Mouse (Mus musculus) A20 (cell line): ENCODE data around the gene Txnrd3.

Experiments
- DNase-seq: peaks from one replicate; pipeline ENCODE4 v3.0.0-alpha.2; 2011; ENCODE audit warnings: low read depth, low spot score

The Txnrd3 gene

GRCm38 (mm10) chr6:89655011-89655410 is 11.2 kb downstream of the Txnrd3 start:
- DNase-seq, result no peak

GRCm38 (mm10) chr6:89658342-89658741 is 14.6 kb downstream of the Txnrd3 start:
- DNase-seq, result no peak

GRCm38 (mm10) chr6:89658931-89659330 is 15.1 kb downstream of the Txnrd3 start:
- no peak for DNase-seq

GRCm38 (mm10) chr6:89659692-89660423 is 16.1 kb downstream of the Txnrd3 start:
- DNase-seq, result peak; percentile 36

GRCm38 (mm10) chr6:89660490-89660889 is 16.7 kb downstream of the Txnrd3 start:
- DNase-seq, result no peak

GRCm38 (mm10) chr6:89662521-89662920 is 18.7 kb downstream of the Txnrd3 start:
- no peak for DNase-seq

GRCm38 (mm10) chr6:89665155-89665554 is 21.4 kb downstream of the Txnrd3 start:
- DNase-seq, result no peak

- no peak for DNase-seq
These were observed 21.9 kb downstream of the Txnrd3 start for GRCm38 (mm10) chr6:89665667-89666066.

- DNase-seq, result no peak
These were observed 23.2 kb downstream of the Txnrd3 start for GRCm38 (mm10) chr6:89666976-89667375.

GRCm38 (mm10) chr6:89669556-89669955 is 25.8 kb downstream of the Txnrd3 start:
- no peak for DNase-seq

GRCm38 (mm10) chr6:89671431-89671830 is 27.6 kb downstream of the Txnrd3 start:
- DNase-seq, result no peak

GRCm38 (mm10) chr6:89672641-89673040 is 28.9 kb downstream of the Txnrd3 start:
- DNase-seq, result no peak

GRCm38 (mm10) chr6:89673135-89673780 is 29.5 kb downstream of the Txnrd3 start:
- DNase-seq, result no peak

- no peak for DNase-seq
These were observed 34.7 kb downstream of the Txnrd3 start for GRCm38 (mm10) chr6:89678522-89678921.

GRCm38 (mm10) chr6:89679291-89679835 is 35.6 kb downstream of the Txnrd3 start:
- peak; percentile 67 for DNase-seq

GRCm38 (mm10) chr6:89680155-89680554 is 36.4 kb downstream of the Txnrd3 start:
- DNase-seq, result peak; percentile 75

GRCm38 (mm10) chr6:89684231-89684630 is 40.4 kb downstream of the Txnrd3 start:
- peak; percentile 47 for DNase-seq

GRCm38 (mm10) chr6:89687100-89687499 is 43.3 kb downstream of the Txnrd3 start:
- DNase-seq, result no peak

- DNase-seq, result no peak
These were observed 62.8 kb downstream of the Txnrd3 start for GRCm38 (mm10) chr6:89706624-89707023.

GRCm38 (mm10) chr6:89707240-89707639 is 63.5 kb downstream of the Txnrd3 start, which contains the start of gene Vmn1r40:
Gene Vmn1r40 (plus strand): TSS chr6:89707540.
- no peak for DNase-seq

GRCm38 (mm10) chr6:89718051-89718450 is 74.3 kb downstream of the Txnrd3 start:
- no peak for DNase-seq
